In the genomic region with DNA sequence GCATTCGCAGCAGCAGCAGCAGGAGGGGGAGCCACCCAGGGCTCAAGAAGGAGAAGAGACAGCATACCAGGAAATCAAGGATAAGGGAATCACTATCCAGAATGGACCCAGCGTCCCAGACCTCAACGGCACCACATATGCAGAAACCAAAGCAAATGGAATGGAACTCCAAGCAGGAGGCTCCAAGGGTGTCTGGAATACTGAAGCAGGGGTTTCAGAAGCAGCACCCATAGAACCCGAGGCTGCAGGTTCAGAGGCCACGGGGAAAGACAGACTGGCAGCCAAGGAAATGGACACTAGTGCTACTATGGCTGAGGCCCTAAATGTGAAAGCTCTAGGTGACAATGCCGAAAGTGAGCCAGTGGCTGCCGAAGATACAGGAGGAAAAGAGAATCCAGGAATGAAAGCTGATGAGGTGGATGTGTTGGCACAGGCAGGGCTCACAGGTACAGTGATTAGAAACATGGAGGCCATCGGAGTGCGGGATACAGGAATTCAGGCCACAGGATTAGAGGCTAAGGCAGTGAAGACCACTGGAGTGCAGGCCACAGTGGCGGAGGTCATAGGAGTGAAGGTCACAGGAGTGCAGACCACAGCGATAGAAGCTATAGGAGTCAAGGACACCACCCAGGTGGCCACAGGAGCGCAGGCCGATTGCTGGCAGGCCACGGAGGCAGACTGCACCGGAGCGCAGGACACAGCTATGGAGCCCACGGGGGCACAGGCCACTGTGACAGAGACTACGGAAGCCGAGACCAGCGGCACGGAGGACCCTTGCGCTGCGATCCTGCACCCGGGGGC, we compare ENCODE assay signal across 8 mouse cellular contexts. TPM values are rescaled to one million over a fixed set of nuclear protein-coding genes. Genes with fewer than 3 reads are reported as not detected.
DNase-seq lines count a peak whose midpoint lies in the region; ATAC-seq and TF ChIP-seq lines count a peak whose summit lies in the region.

No protein-coding gene starts in this region.

- no peaks in the 10 kb centered on the region for H3K9me3 ChIP-seq in lung, embryonic 14.5 days (ENCODE audit: low read depth, low read length)
- H3K9me3 ChIP-seq in embryonic facial prominence, embryonic 10.5 days, result no peaks in the 10 kb centered on the region
- H3K9me3 ChIP-seq in hindbrain, embryonic 13.5 days, result no peaks in the 10 kb centered on the region
- H3K9me3 ChIP-seq in midbrain, embryonic 13.5 days, result no peaks in the 10 kb centered on the region

- peak overlapping the region; percentile 92 for H3K4me2 ChIP-seq in lung, embryonic 14.5 days
- peak overlapping the region; percentile 96 for H3K4me2 ChIP-seq in hindbrain, embryonic 13.5 days
- peak overlapping the region; percentile 92 for H3K4me2 ChIP-seq in midbrain, embryonic 13.5 days (replicated peaks)

- H3K9ac ChIP-seq in lung, embryonic 14.5 days, result peak overlapping the region; percentile 94
- H3K9ac ChIP-seq in hindbrain, embryonic 13.5 days, result peak overlapping the region; percentile 98
- H3K9ac ChIP-seq in midbrain, embryonic 13.5 days (replicated peaks), result peak overlapping the region; percentile 95

- no peaks in the 10 kb centered on the region for H3K36me3 ChIP-seq in lung, embryonic 14.5 days (ENCODE audit: insufficient read depth)
- no peaks in the 10 kb centered on the region for H3K36me3 ChIP-seq in embryonic facial prominence, embryonic 10.5 days (replicated peaks)
- 0 out of 2 replicates have a peak, but pooled peaks cover 6% of the 10 kb centered on the region for H3K36me3 ChIP-seq in hindbrain, embryonic 13.5 days
- no peaks in the 10 kb centered on the region for H3K36me3 ChIP-seq in midbrain, embryonic 13.5 days

- no peaks in the 10 kb centered on the region for H3K27me3 ChIP-seq in lung, embryonic 14.5 days (ENCODE audit: insufficient read depth, low read length)
- peaks cover 11% of the 10 kb centered on the region; the same call in 1 of the 2 replicates for H3K27me3 ChIP-seq in embryonic facial prominence, embryonic 10.5 days (replicated peaks; ENCODE audit: low read depth, poor library complexity, severe bottlenecking)
- H3K27me3 ChIP-seq in hindbrain, embryonic 13.5 days, result 0 out of 2 replicates have a peak, but pooled peaks cover 20% of the 10 kb centered on the region
- 0 out of 2 replicates have a peak, but pooled peaks cover 3% of the 10 kb centered on the region for H3K27me3 ChIP-seq in midbrain, embryonic 13.5 days

- no peak for TF ChIP-seq CTCF in lung, embryonic 14.5 days (IDR thresholded peaks at IDR 0.05; ENCODE audit: low read depth)

- H3K4me3 ChIP-seq in lung, embryonic 14.5 days (ENCODE audit: low read depth, low read length), result peak overlapping the region; percentile 67
- peak overlapping the region; percentile 85 for H3K4me3 ChIP-seq in embryonic facial prominence, embryonic 10.5 days
- H3K4me3 ChIP-seq in hindbrain, embryonic 13.5 days, result peak overlapping the region; percentile 72
- peak overlapping the region; percentile 71 for H3K4me3 ChIP-seq in midbrain, embryonic 13.5 days (replicated peaks)

- peak; percentile 11 for DNase-seq in lung, embryonic 14.5 days
- DNase-seq in lung, adult 18-20 months, result no peak
- no peak for DNase-seq in embryonic facial prominence, embryonic 10.5 days (ENCODE audit: low spot score)
- no peak for DNase-seq in layer of hippocampus, postnatal 14 days (ENCODE audit: low spot score in 2 of 2)
- no peak for DNase-seq in thymus, postnatal 14 days
- DNase-seq in lung, postnatal 14 days, result no peak

- H3K4me1 ChIP-seq in lung, embryonic 14.5 days (ENCODE audit: insufficient read depth), result 0 out of 2 replicates have a peak, but pooled peaks cover 5% of the 10 kb centered on the region
- peaks cover 27% of the 10 kb centered on the region for H3K4me1 ChIP-seq in embryonic facial prominence, embryonic 10.5 days
- H3K4me1 ChIP-seq in hindbrain, embryonic 13.5 days (replicated peaks), result peaks cover 37% of the 10 kb centered on the region
- peaks cover 29% of the 10 kb centered on the region for H3K4me1 ChIP-seq in midbrain, embryonic 13.5 days (replicated peaks)

- H3K27ac ChIP-seq in lung, embryonic 14.5 days (ENCODE audit: low read depth), result peak overlapping the region; percentile 95
- H3K27ac ChIP-seq in embryonic facial prominence, embryonic 10.5 days (replicated peaks), result peak overlapping the region; percentile 96
- peak overlapping the region; percentile 98 for H3K27ac ChIP-seq in hindbrain, embryonic 13.5 days
- H3K27ac ChIP-seq in midbrain, embryonic 13.5 days, result peak overlapping the region; percentile 96

- peak; percentile 53; the same call in 1 of the 2 replicates for ATAC-seq in lung, embryonic 14.5 days (ENCODE audit: insufficient read depth)
- ATAC-seq in hindbrain, embryonic 13.5 days (ENCODE audit: low FRiP score), result no peak
- ATAC-seq in midbrain, embryonic 13.5 days, result no peak

- WGBS in lung, embryonic 14.5 days, result 17% methylated on average over 24 of the region's 24 CpGs
- WGBS in embryonic facial prominence, embryonic 10.5 days, result 24% methylated on average over 24 of the region's 24 CpGs
- WGBS in hindbrain, embryonic 13.5 days, result 23% methylated on average over 24 of the region's 24 CpGs
- WGBS in midbrain, embryonic 13.5 days, result 21% methylated on average over 24 of the region's 24 CpGs

RNA-seq across cellular contexts. Expression of gene Gm10778, which starts 6.0 kb away (rescaled TPM):
- polyA plus RNA-seq in lung, embryonic 14.5 days (2014; fragmentation: Nextera tagmentation; extraction: Ambion mirVana), result 4.0 and 4.7 TPM in 2 replicates
- 3.9 and 5.3 TPM in 2 replicates for polyA plus RNA-seq in embryonic facial prominence, embryonic 10.5 days (2016; fragmentation: Nextera tagmentation; extraction: Ambion mirVana)
- 6.2 and 6.4 TPM in 2 replicates for polyA plus RNA-seq in hindbrain, embryonic 13.5 days (2015; fragmentation: Nextera tagmentation; extraction: Ambion mirVana)
- 6.7 and 6.9 TPM in 2 replicates for polyA plus RNA-seq in midbrain, embryonic 13.5 days (2015; fragmentation: Nextera tagmentation; extraction: Ambion mirVana)
- total RNA-seq in layer of hippocampus, postnatal 14 days (2021), result 1 to 10 TPM; 3.5 to 3.9 TPM

RNA-seq across cellular contexts. Expression of gene Ankrd24, which starts 14.5 kb away (rescaled TPM):
- polyA plus RNA-seq in lung, embryonic 14.5 days (2014; fragmentation: Nextera tagmentation; extraction: Ambion mirVana), result 6.1 and 7.3 TPM in 2 replicates
- 5.3 and 7.3 TPM in 2 replicates for polyA plus RNA-seq in embryonic facial prominence, embryonic 10.5 days (2016; fragmentation: Nextera tagmentation; extraction: Ambion mirVana)
- 11.7 and 13.5 TPM in 2 replicates for polyA plus RNA-seq in hindbrain, embryonic 13.5 days (2015; fragmentation: Nextera tagmentation; extraction: Ambion mirVana)
- polyA plus RNA-seq in midbrain, embryonic 13.5 days (2015; fragmentation: Nextera tagmentation; extraction: Ambion mirVana), result 8.5 and 9.3 TPM in 2 replicates
- 10 to 100 TPM; 32.5 to 36.3 TPM for total RNA-seq in layer of hippocampus, postnatal 14 days (2021)

RNA-seq across cellular contexts. Expression of gene Sirt6, which starts 15.3 kb away (rescaled TPM):
- polyA plus RNA-seq in lung, embryonic 14.5 days (2014; fragmentation: Nextera tagmentation; extraction: Ambion mirVana), result 35.8 and 39.3 TPM in 2 replicates
- polyA plus RNA-seq in embryonic facial prominence, embryonic 10.5 days (2016; fragmentation: Nextera tagmentation; extraction: Ambion mirVana), result 55.1 and 59.2 TPM in 2 replicates
- 57.7 and 63.8 TPM in 2 replicates for polyA plus RNA-seq in hindbrain, embryonic 13.5 days (2015; fragmentation: Nextera tagmentation; extraction: Ambion mirVana)
- 64.7 and 67.4 TPM in 2 replicates for polyA plus RNA-seq in midbrain, embryonic 13.5 days (2015; fragmentation: Nextera tagmentation; extraction: Ambion mirVana)
- total RNA-seq in layer of hippocampus, postnatal 14 days (2021), result 10 to 100 TPM; 27.8 to 30.3 TPM

RNA-seq across cellular contexts. Expression of gene BC025920, which starts 36.8 kb away (rescaled TPM):
- polyA plus RNA-seq in lung, embryonic 14.5 days (2014; fragmentation: Nextera tagmentation; extraction: Ambion mirVana), result 0.58 and 0.61 TPM in 2 replicates
- polyA plus RNA-seq in embryonic facial prominence, embryonic 10.5 days (2016; fragmentation: Nextera tagmentation; extraction: Ambion mirVana), result 1.5 and 2.1 TPM in 2 replicates
- polyA plus RNA-seq in hindbrain, embryonic 13.5 days (2015; fragmentation: Nextera tagmentation; extraction: Ambion mirVana), result 1.8 and 2.7 TPM in 2 replicates
- polyA plus RNA-seq in midbrain, embryonic 13.5 days (2015; fragmentation: Nextera tagmentation; extraction: Ambion mirVana), result 2.9 and 3.0 TPM in 2 replicates
- total RNA-seq in layer of hippocampus, postnatal 14 days (2021), result 1 to 10 TPM; 2.6 to 2.8 TPM

RNA-seq across cellular contexts. Expression of gene Tle6, which starts 42.0 kb away (rescaled TPM):
- 24.1 and 25.2 TPM in 2 replicates for polyA plus RNA-seq in lung, embryonic 14.5 days (2014; fragmentation: Nextera tagmentation; extraction: Ambion mirVana)
- polyA plus RNA-seq in embryonic facial prominence, embryonic 10.5 days (2016; fragmentation: Nextera tagmentation; extraction: Ambion mirVana), result 7.1 and 8.2 TPM in 2 replicates
- polyA plus RNA-seq in hindbrain, embryonic 13.5 days (2015; fragmentation: Nextera tagmentation; extraction: Ambion mirVana), result 3.0 and 4.2 TPM in 2 replicates
- polyA plus RNA-seq in midbrain, embryonic 13.5 days (2015; fragmentation: Nextera tagmentation; extraction: Ambion mirVana), result 2.8 and 4.4 TPM in 2 replicates
- 1 to 10 TPM; 2.0 to 3.5 TPM for total RNA-seq in layer of hippocampus, postnatal 14 days (2021)
